Mouse (Mus musculus) right cerebral cortex, postnatal 10 days (tissue): ENCODE data around the gene Ptpn5.

Source experiments
- DNase-seq, 2 experiments: peaks; one replicate each; pipeline ENCODE4 v3.0.0; 2021; ENCODE audit warnings: low spot score in 2 of 2

Ptpn5 gene

DNA sequence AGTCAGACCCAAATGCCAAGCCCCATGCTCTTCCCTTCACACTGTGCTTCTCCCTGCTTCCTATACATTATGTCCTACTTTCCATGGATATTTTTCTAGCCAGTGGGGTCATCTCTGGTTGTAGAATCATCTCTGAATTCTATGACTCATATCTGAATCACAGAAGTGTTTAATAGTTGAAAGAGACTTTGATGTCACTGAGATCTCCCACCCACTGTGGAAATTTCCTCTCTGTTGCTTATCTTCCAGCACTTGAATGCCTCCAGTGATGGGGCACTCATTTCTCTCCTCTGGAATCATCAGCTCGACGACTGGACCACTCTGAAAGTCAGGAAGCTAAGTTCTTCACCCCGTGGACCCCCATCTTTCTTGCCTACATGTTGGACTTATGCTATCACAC lies 22.4 kb downstream of the Ptpn5 start:
- DNase-seq = no peak

DNA sequence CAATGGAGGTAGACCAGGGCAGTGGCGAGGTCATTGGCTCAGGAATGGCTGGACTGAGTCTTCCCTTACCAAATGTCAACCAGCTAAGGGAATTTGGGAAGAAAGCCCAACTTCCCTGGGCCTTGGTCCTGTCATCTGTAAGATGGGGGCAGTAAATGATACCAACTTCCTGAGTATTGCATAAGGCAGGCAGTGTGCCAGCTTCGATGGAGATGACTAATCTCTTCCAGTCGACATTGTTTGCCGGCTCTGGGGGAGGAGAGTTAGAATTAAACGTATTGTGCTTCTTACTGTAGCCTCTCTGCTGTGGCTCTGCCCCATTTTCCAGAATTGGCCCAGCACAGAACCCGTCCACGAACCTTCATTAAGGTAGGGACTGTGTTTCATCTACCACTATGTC lies 23.0 kb downstream of the Ptpn5 start:
- DNase-seq = no peak

DNA sequence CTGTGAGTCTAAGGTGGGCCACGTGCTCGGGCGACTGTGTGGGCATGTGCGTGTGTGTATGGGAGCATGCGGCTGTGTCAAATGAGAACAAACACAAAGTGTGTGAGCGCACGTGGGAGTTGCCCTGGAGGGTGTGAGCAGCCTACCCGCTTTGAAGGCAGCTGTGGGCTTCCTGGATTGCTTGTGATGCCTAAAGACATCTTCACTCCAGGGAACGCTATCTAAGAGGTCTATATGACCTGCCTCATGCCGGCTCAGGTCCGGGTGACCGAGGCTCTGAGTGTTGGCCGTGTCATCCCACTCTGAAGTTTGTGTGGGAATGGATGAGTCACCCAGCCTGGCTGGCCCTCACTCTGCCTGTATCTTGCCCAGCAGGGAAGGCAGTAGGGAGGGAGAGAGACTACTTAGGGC lies 24.7 kb downstream of the Ptpn5 start:
- DNase-seq = no peak

DNA sequence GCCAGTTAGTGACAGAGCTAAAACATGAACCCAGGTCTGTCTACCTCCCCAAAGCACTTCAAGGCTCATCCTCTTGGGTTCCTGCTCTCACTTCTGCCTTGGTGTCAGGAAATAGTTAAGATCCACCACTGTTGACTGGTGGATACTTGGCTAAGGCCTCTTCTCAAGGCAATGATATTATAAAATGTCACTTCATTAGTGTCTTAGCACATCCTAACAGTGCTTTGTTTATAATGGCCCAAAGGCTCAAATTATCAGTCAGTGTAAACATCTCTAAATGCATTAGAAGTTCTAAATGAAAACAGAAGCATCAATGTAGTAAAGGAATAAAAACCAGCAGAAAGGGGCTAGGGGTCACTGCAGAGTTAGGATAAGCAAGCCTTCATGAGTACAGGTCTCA lies 26.5 kb downstream of the Ptpn5 start:
- DNase-seq = no peak

DNA sequence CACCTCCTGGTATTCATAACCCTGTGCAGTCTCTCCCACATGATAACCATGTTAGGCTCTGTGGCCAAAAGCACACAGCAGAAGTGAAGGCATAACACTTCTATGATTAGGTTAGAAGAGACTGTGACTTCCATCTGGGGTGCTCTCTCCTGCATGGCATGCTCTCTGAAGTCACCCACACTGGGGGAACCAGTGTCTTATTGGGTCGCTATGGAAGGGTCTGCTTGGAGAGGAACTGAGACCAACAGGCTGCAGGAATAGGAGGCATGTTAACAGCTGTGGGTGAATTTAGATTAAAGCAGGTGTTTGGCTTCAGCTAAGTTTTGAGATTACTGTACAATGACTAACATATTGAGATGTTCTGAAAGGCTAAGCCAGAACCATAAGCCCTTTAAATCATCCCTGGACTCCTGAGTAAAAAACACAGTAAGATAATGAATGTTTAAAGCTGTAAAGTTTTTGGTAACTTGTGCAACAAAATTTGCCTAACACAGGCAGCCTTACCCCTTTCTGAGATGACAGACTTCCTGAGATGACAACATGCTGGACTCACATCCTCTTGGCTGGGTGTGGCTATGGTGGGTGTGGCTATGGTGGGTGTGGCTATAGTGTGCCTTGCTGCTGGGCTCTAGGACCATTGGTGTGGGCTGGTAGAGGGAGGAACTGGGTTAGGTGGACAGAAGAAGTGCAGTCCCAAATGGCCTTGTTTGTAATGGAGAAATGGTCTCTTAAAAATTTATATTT lies 29.6 kb downstream of the Ptpn5 start:
- DNase-seq = no peak

GRCm38 (mm10) chr7:47102970-47103369 lies 30.5 kb downstream of the Ptpn5 start:
- DNase-seq = no peak

DNA sequence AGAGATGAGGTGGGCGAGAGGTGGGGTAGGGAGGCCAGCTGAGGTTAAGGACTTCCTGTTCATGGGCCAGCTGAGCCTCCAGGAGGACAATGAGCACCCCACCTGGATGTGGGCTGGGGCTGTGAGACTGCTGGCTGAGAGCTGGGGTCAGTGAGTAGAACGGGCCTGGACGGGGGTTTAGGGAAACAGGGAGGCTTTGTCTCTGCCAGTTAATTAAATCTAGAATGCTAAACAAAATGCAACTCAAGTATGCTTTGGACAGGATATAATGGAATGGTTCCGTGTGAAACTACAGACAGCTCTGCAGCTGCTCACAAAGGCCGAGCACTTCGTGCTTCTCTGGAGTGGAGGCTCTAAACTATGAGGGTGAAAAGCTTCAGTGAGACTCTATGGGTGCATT lies 32.9 kb downstream of the Ptpn5 start:
- no peak for DNase-seq

DNA sequence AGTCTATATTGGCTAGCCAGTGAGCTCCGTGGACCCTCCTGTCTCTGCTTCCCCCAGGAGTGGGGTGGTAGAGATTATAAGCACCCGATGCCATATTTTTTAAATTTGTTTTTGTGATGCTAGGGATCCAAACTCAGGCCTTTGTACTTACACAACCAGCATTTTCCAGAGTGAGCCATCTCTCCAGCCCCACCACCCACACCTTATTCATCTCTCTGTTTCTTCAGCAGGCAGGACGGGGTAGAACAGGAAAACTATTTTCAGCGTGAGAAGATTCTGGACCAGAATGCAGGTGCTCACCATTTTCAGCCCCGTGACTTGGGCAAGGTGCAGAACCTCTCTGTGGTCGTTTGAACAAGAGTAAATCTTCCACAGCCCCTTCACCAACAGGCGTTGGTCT lies 34.2 kb downstream of the Ptpn5 start:
- no peak for DNase-seq

DNA sequence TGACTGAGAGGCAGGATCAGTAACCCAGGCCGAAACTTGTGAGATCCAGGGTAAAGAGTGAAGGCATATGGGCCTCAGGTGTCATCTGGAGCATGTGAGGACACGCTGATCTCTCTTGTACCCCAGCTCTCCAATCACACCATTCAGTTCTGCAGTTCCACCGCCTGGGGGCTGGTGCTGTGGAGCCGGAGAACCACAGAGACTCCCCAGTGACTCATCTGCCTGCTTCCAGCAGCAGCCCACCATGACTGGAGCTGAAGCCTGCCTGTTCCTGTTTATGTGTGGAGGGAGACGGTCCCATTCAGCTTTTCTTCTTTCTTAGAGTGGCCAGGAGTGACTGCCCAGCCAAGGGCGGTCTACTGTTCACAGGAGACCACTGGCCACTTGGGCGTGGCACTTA lies 35.4 kb downstream of the Ptpn5 start:
- DNase-seq = peak in 1 of 2 experiments; percentile 53

DNA sequence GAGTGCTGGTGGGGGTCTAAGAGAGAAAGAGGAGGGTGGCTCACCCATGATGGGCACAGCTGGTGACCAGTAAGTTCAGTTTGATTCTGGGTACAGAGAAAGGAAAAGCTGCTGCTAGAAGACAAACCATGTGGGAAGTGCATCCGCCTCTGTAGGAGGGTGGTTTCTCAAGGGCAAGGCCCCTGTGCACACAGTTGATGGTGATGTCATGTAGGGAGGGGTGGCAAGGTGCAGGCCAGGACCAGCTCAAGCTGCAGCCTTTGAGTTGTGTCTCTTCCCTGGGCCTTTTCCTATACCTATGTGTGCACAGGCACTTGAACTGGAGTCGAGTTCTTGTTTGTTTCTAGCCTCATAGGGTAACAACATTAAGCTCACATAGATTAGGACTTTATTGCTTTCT lies 38.5 kb downstream of the Ptpn5 start:
- DNase-seq = no peak

GRCm38 (mm10) chr7:47093935-47094334 lies 39.5 kb downstream of the Ptpn5 start:
- DNase-seq = no peak

DNA sequence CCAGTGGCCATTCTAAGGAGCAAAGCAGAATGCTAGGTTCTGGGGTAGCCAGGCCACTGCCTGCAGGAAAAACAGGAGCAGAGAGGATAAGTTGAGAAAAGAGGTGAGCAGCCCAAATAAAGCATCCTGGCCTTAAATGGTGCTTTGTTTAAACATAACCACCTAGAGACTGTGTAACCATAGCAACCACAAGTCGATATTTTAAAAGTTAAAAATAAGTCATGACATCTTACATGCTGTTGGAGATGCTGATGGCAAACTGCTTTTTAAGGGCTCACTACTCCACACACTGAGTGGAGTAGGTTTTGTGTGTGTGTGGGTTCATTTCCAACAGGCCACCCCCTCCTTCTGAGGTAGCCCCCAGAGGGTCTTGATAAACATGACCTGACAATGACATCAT lies 48.4 kb downstream of the Ptpn5 start:
- no peak for DNase-seq

DNA sequence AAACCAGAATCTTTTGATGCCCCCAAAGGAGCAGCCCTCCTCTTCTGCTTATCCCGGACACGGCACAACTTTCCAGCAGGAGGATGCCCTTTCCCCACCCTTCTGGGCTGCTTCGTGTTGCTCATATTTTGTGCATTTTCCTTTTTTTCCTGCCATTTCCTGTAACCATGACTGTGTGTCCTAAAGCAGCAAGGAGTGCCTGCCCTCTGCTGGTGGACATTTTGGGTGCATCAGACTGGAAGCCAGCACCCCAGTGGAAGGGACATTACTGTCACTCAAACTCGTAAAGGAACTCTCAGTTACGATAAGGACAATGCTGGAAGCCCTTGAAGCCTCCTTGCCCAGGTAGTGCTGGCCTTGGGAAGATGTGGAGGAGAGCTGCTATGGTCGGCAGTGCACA lies 52.2 kb downstream of the Ptpn5 start:
- DNase-seq = peak; percentile 78 to 84

- no peak for DNase-seq
Measured at GRCm38 (mm10) chr7:47080868-47081267, 52.6 kb downstream of the Ptpn5 start.

DNA sequence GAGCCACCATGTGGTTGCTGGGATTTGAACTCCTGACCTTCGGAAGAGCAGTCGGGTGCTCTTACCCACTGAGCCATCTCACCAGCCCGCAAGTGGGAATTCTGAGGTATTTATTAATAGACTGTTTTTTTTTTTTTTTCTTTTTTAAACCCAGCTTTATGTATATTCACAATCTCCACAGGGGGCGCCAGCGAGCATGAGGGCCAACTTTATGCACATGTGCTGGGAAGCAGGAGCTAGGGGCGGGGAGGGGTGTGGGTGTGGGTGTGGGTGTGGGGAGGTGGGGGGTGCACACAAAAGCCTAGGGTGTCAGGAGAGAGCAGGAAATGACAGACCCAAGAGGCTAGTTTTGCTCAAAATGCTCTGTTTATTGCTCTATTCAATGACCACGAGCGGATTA lies 56.0 kb downstream of the Ptpn5 start:
- no peak for DNase-seq

DNA sequence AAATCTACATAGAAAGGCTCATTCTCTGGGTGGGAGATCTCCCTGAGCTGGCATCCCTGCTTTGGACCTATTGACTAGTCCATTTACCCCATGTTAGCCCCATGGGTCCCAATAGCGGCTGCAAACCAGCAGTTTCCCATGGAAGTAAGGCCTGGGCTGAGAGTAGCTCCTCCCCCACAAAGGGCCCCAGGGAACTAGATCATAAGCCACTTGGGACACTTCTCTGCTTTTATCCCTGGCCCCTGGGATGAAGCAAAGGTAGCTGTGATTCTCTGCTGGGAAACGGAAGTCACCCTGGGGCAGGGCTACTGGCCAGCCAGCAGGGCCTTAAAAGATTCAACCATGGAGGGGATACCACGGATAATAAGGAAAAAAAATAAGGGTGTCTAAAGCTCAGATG lies 56.8 kb downstream of the Ptpn5 start:
- DNase-seq = no peak

DNA sequence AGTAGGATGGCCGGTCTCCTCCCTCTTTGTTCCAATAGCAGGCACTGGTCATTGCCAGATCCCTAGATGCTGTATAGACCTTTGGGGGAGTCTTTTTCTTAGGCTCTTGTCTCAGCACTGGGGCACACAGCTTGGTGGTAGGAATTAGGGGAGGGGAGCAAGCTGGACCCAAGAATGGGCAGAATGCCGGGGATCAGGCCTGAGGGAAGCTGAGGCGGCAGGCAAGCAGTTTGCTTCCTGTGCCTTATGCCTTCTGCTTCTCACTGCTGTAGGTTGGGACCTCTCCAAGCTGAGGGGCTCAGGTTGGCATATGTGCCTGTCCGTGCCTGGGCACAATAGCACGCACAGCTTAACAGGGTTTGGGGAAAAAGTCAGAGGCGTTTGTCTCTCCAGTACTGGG lies 57.3 kb downstream of the Ptpn5 start:
- no peak for DNase-seq

DNA sequence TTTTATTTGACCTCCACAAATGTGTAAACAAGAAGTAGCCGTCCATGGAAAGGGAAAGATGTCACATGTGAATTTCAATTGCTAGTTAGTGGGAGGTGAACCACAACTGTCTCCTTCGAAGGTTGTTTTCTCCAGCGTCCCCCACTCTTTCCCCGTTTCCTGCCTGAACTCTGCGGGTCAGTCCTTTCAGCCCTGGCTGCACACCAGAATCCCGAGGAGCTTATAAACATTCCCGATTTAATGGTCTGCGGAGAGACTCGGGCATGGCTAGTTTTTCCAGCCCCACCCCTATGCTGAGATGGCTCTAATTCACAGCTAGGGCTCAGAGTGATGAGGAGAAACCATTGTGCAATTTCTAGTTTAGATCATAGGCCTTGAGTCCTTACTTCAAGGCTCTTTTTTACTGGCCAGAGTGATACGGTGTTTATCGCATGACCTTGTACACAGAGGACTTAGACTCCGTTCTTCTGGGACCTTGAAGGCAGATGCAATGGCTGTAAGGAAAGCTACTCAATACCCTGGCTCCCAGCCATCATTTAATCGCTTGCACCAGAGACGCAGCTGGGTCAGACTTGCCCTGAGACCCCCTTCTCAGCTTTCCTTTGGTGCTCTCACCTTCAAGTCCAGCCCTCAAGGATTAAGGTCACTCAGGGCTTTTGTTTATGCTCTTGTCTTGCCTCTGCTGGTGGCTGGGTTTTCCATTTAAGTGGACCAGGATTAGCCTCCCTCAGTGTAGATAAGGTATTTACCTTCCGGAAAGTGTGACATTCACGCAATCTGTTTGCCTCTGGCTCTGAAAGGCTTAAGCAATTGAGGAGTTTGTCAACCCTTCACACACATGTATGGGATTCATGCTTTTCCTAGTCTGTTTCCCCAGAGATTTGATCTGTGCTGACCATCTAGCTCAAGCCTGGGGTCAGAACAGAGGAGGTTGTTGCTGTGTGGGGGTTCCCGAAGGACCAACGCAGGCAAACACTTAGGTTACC lies 59.7 kb downstream of the Ptpn5 start:
- no peak for DNase-seq

- no peak for DNase-seq
Measured at GRCm38 (mm10) chr7:47072551-47072950, 60.9 kb downstream of the Ptpn5 start.

- DNase-seq = no peak
Measured at GRCm38 (mm10) chr7:47067879-47068278, 65.6 kb downstream of the Ptpn5 start.

- no peak for DNase-seq
Measured at GRCm38 (mm10) chr7:47066942-47067341, 66.5 kb downstream of the Ptpn5 start.

- DNase-seq = no peak
Measured at GRCm38 (mm10) chr7:47061560-47061959, 71.9 kb downstream of the Ptpn5 start.

GRCm38 (mm10) chr7:47059339-47059738 lies 74.1 kb downstream of the Ptpn5 start:
- no peak for DNase-seq
